Mouse (Mus musculus): ENCODE data around the gene Tbx15. TPM values are rescaled to one million over a fixed set of nuclear protein-coding genes. Genes with fewer than 3 reads are reported as not detected.

Gene Tbx15
- polyA plus RNA-seq, 1 experiment from 2014 or later, result not detected

- H3K36me3 ChIP-seq (ENCODE audit: inconsistent target), result no peaks in the 10 kb centered on the region
- H3K27ac ChIP-seq, result no peak overlapping the region
- H3K79me2 ChIP-seq (ENCODE audit: inconsistent target), result no peaks in the 10 kb centered on the region
- 4% methylated on average over 50 of the region's 50 CpGs for WGBS (ENCODE audit: missing documents)
- H3K4me3 ChIP-seq (ENCODE audit: inconsistent target), result no peak overlapping the region
These were observed 894 bp downstream of the Tbx15 start for GRCm38 (mm10) chr3:99240811-99241738.

- H3K36me3 ChIP-seq (ENCODE audit: inconsistent target), result no peaks in the 10 kb centered on the region
- H3K4me3 ChIP-seq (ENCODE audit: inconsistent target), result no peak overlapping the region
- H3K79me2 ChIP-seq (ENCODE audit: inconsistent target), result no peaks in the 10 kb centered on the region
- WGBS (ENCODE audit: missing documents), result 27% methylated on average over 7 of the region's 8 CpGs
- H3K27ac ChIP-seq, result no peak overlapping the region
These were observed 2.3 kb downstream of the Tbx15 start for GRCm38 (mm10) chr3:99242481-99242880.

DNA sequence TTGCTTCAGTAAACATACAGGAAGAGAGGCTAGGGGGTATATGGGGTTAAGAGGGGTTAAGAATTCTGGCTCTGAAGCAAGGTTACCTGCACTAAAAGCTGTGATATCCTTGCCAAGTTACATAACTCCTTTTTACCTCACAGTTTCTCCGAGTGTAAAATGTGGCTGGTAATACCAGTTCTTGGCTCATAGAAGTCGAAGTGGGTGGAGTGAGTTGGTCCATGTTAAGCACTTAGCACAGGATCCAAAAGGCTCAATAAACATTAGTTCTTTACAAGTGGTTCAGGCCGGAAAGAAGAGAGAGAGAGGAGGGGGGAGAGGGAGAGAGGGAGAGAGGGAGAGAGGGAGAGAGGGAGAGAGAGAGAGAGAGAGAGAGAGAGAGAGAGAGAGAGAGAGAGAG is 5.2 kb downstream of the Tbx15 start:
- Histone ChIP-seq H3K36me3 (ENCODE audit: inconsistent target) (no peaks in the 10 kb centered on the region), H3K4me3 (ENCODE audit: inconsistent target) (no peak overlapping the region), H3K79me2 (ENCODE audit: inconsistent target) (no peaks in the 10 kb centered on the region), H3K27ac (no peak overlapping the region)
- WGBS (ENCODE audit: missing documents), result 17% methylated on average over 2 of the region's 3 CpGs

DNA sequence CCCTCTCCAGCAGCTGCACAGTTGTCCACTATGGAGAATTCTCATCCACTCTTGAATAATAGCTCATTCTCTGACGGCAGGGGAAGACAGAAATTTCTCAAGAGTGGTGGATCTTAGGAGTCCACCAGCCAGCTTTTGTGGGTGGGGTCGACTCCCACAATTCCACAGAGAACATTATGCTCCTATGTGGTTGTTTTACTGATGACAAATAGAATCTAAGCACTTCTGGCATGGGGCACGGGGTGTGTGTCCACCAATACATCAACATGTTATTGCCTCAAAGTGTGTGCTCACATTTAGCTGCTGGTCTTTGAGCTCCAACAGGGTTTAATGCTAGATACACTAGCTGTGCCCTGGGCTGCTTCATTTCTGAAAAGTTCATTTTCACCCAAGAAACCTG is 6.4 kb downstream of the Tbx15 start:
- H3K36me3 ChIP-seq (ENCODE audit: inconsistent target), result no peaks in the 10 kb centered on the region
- 30% methylated on average over 3 of the region's 3 CpGs for WGBS (ENCODE audit: missing documents)

GRCm38 (mm10) chr3:99247586-99247985 is 7.4 kb downstream of the Tbx15 start:
- WGBS (ENCODE audit: missing documents), result 11% methylated on average over 4 of the region's 4 CpGs
- Histone ChIP-seq H3K27ac (no peak overlapping the region), H3K79me2 (ENCODE audit: inconsistent target) (no peaks in the 10 kb centered on the region), H3K36me3 (ENCODE audit: inconsistent target) (no peaks in the 10 kb centered on the region), H3K4me3 (ENCODE audit: inconsistent target) (no peak overlapping the region)

More for the DNA sequence above, 6.4 kb downstream of the Tbx15 start:
- no peak overlapping the region for H3K27ac ChIP-seq
- H3K4me3 ChIP-seq (ENCODE audit: inconsistent target), result no peak overlapping the region
- H3K79me2 ChIP-seq (ENCODE audit: inconsistent target), result no peaks in the 10 kb centered on the region

DNA sequence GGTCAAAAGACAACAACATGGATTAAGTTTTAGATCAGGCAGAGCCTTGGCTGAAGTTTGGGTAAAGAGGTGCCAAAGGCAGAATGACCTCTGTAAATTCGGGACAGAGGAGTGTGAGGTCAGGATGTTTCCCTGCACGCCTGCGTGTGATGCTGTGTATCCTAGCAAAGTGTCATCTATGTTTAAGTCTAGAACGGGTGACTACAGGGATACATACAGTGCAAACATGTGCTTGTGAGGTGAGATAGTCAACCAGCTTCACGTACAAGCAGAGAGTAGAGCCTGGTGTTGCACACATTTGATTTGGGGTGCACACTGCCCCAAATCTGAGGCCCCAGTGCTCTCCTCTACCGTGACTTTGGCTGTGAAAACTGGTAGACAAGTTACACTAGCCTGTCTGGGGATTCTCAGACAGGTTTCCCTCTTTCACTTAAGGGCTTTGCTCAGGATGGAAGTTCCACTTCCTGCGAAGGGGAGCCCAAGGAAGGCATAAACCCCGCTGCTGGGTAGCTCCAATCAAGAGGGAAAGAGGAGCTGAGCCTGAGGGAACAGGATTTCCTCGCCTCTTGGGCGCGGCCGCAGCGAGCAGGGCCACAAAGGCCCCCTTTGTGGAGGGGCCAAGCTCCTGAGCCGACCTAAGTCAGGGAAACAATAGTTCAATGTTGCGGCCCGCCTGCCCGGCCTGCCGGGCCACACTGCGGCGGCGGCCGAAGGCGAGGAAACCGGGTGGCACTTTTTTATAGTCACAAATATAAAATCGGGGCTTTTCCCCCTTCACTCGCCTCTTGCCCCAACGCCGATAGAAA is 8.0 kb downstream of the Tbx15 start:
- Histone ChIP-seq H3K27ac (no peak overlapping the region), H3K36me3 (ENCODE audit: inconsistent target) (no peaks in the 10 kb centered on the region), H3K79me2 (ENCODE audit: inconsistent target) (no peaks in the 10 kb centered on the region), H3K4me3 (ENCODE audit: inconsistent target) (no peak overlapping the region)
- 6% methylated on average over 28 of the region's 28 CpGs for WGBS (ENCODE audit: missing documents)

DNA sequence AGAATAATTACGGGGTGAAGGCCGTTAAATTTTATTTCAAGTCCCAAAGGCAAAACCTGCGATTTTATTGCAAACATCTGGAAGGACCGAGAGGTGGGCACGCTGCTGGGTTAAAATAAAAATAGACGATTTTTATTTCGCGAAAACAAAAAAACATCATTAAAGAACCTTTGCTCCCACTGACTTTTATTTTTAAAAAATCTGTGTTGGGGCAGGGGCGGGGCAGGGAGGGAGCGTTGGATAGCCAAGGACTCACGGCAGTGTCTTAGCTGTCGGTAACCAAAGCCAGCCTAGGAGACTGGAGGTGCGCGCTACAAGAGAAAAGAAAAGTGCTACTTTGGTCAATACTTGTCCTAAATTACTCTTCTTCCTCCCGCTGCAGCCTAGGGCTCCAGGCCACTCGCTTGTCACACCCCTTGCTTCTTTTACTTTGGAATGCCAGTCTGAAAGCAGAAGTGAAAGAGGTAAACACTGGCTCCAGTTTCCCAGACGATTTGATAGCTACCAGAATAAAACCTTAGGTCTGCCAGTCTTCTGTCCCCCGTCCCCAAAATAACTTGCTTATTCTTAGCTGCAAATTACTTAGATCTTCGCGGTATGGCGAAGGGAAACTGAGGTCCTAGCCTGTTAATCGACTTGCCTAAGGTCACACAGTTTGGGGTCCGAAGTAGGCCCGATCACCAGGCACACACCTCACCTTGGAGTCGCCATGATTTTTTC is 8.8 kb downstream of the Tbx15 start:
- Histone ChIP-seq H3K79me2 (ENCODE audit: inconsistent target) (no peaks in the 10 kb centered on the region), H3K27ac (no peak overlapping the region), H3K4me3 (ENCODE audit: inconsistent target) (no peak overlapping the region), H3K36me3 (ENCODE audit: inconsistent target) (no peaks in the 10 kb centered on the region)
- 3% methylated on average over 25 of the region's 25 CpGs for WGBS (ENCODE audit: missing documents)

- H3K79me2 ChIP-seq (ENCODE audit: inconsistent target), result no peaks in the 10 kb centered on the region
- H3K4me3 ChIP-seq (ENCODE audit: inconsistent target), result no peak overlapping the region
- no peaks in the 10 kb centered on the region for H3K36me3 ChIP-seq (ENCODE audit: inconsistent target)
- no peak overlapping the region for H3K27ac ChIP-seq
- WGBS (ENCODE audit: missing documents), result 14% methylated on average over 11 of the region's 11 CpGs
These were observed 9.3 kb downstream of the Tbx15 start for GRCm38 (mm10) chr3:99249551-99249870.

GRCm38 (mm10) chr3:99249906-99250305 is 9.7 kb downstream of the Tbx15 start:
- WGBS (ENCODE audit: missing documents), result 2% methylated on average over 6 of the region's 6 CpGs

DNA sequence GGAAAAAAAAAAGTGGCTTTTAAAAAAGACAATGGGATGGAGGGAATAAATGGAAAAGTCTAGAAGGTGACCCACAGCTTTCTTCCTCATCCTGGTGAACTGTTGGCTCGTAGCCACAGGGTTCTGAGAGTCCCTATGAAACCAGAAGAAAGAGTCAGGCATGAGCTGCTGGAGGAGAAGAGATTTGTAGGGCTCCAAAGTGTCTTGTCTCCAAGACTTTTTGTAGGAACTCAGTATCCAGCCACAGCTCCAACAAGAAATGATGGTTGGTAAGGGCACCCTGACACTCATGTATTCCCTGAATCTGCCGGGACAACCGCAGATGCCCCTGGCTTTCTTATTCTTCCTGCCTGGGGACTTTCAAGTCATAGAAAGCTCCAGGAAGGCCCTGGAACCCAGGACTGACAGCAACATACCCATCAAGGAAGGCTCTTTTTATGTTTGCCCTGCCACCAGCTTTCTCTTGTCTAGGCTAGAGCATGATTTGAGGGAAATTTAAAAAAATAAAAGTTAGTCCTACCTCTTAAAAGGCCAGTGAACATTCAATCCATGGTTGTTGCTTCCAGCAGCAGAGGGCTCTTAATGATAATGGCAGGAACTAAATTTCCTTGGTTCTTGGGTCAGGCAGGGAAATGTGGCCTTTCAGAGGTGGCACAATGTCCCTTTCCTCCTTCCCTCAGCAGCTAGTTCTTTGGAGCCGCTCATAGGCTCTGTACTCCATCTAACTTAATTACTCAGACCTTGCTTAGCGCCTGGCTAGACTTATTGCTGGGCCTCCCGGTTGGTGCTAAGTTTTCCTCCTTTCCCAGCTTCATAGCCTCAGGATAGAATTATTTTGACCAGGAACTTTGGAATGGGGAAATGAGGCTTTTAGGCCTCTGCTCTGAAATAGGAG is 11.3 kb downstream of the Tbx15 start:
- H3K36me3 ChIP-seq (ENCODE audit: inconsistent target), result no peaks in the 10 kb centered on the region
- 22% methylated on average over 6 of the region's 6 CpGs for WGBS (ENCODE audit: missing documents)

More at GRCm38 (mm10) chr3:99249906-99250305, 9.7 kb downstream of the Tbx15 start:
- Histone ChIP-seq H3K36me3 (ENCODE audit: inconsistent target) (no peaks in the 10 kb centered on the region), H3K4me3 (ENCODE audit: inconsistent target) (no peak overlapping the region), H3K27ac (no peak overlapping the region), H3K79me2 (ENCODE audit: inconsistent target) (no peaks in the 10 kb centered on the region)

GRCm38 (mm10) chr3:99252461-99253091 is 12.4 kb downstream of the Tbx15 start:
- H3K27ac ChIP-seq, result no peak overlapping the region
- no peak overlapping the region for H3K4me3 ChIP-seq (ENCODE audit: inconsistent target)
- H3K79me2 ChIP-seq (ENCODE audit: inconsistent target), result no peaks in the 10 kb centered on the region
- WGBS (ENCODE audit: missing documents), result 8% methylated on average over 13 of the region's 16 CpGs
- no peaks in the 10 kb centered on the region for H3K36me3 ChIP-seq (ENCODE audit: inconsistent target)

More for the DNA sequence above, 11.3 kb downstream of the Tbx15 start:
- Histone ChIP-seq H3K79me2 (ENCODE audit: inconsistent target) (no peaks in the 10 kb centered on the region), H3K4me3 (ENCODE audit: inconsistent target) (no peak overlapping the region), H3K27ac (no peak overlapping the region)

- Histone ChIP-seq H3K27ac (no peak overlapping the region), H3K79me2 (ENCODE audit: inconsistent target) (no peaks in the 10 kb centered on the region), H3K4me3 (ENCODE audit: inconsistent target) (no peak overlapping the region), H3K36me3 (ENCODE audit: inconsistent target) (no peaks in the 10 kb centered on the region)
- 15% methylated on average over 10 of the region's 12 CpGs for WGBS (ENCODE audit: missing documents)
These were observed 12.9 kb downstream of the Tbx15 start for GRCm38 (mm10) chr3:99253092-99253488.
